Mouse (Mus musculus) MEL (cell line): ENCODE data around the gene Srp54c. TPM values are rescaled to one million over a fixed set of nuclear protein-coding genes. Genes with fewer than 3 reads are reported as not detected.
A peak's percentile ranks its signal among the peaks of the same experiment; 100 is the strongest.

Experiments used
- DNase-seq: peaks from one replicate; pipeline ENCODE4 v3.0.0; 2011; ENCODE audit warnings: low read depth, low spot score
- H3K27ac ChIP-seq: 2 replicates; pipeline ENCODE4 v1.5.1; 2012; ENCODE audit warnings: low read depth, mild to moderate bottlenecking, control low read depth, low read length, moderate library complexity; ENCODE audit not compliant: control insufficient read depth
- H3K27me3 ChIP-seq, 2 experiments: fragments of 150-350 bp in 1 of 2; sonication (generic) in 1 of 2; 2 replicates each; pipeline ENCODE4 v1.6.1; 2012; ENCODE audit warnings: low read length in 2 of 2, mild to moderate bottlenecking in 2 of 2, improper control_type of control experiment in 1 of 2, moderate library complexity in 1 of 2; ENCODE audit not compliant: insufficient read depth in 2 of 2, control insufficient read depth in 1 of 2
- H3K36me3 ChIP-seq, 2 experiments: 2 replicates each; pipeline ENCODE4 v1.6.1; 2012 to 2014; ENCODE audit warnings: low read length in 2 of 2, improper control_type of control experiment in 1 of 2, inconsistent platforms in 1 of 2, mild to moderate bottlenecking in 1 of 2; ENCODE audit not compliant: insufficient read depth in 2 of 2, control insufficient read depth in 1 of 2
- H3K4me1 ChIP-seq, 2 experiments: fragments of 150-350 bp in 1 of 2; sonication (generic) in 1 of 2; 2 replicates each; pipeline ENCODE4 v1.6.1; 2012; ENCODE audit warnings: low read length in 2 of 2, improper control_type of control experiment in 1 of 2, mild to moderate bottlenecking in 1 of 2; ENCODE audit not compliant: insufficient read depth in 2 of 2, control insufficient read depth in 1 of 2
- H3K4me3 ChIP-seq, 2 experiments: fragments of 150-350 bp in 1 of 2; sonication (generic) in 1 of 2; 2 replicates each; pipeline ENCODE4 v1.5.1; 2012; ENCODE audit warnings: low read depth in 2 of 2, low read length in 2 of 2, mild to moderate bottlenecking in 2 of 2, moderate library complexity in 2 of 2, control low read depth in 1 of 2, improper control_type of control experiment in 1 of 2; ENCODE audit not compliant: control insufficient read depth in 1 of 2, insufficient read depth in 1 of 2
- H3K79me2 ChIP-seq: 2 replicates; pipeline ENCODE4 v1.6.1; 2012; ENCODE audit warnings: mild to moderate bottlenecking, low read length, moderate library complexity; ENCODE audit not compliant: control insufficient read depth, poor library complexity, insufficient read depth
- H3K9ac ChIP-seq: 2 replicates; pipeline ENCODE4 v1.6.1; 2012; ENCODE audit warnings: low read depth, mild to moderate bottlenecking, control low read depth, low read length, moderate library complexity; ENCODE audit not compliant: control insufficient read depth, poor library complexity, severe bottlenecking
- H3K9me3 ChIP-seq: fragments of 150-350 bp; sonication (generic); replicated peaks from 2 replicates; pipeline ENCODE4 v1.6.1; 2012; ENCODE audit warnings: mild to moderate bottlenecking, low read length, improper control_type of control experiment, moderate library complexity; ENCODE audit not compliant: insufficient read depth
- BHLHE40 ChIP-seq: IDR thresholded peaks from 2 replicates; pipeline ENCODE4 v1.6.1; 2012; ENCODE audit warnings: low read depth, mild to moderate bottlenecking, inconsistent platforms, low read length, improper control_type of control experiment, borderline replicate concordance
- CHD1 ChIP-seq: IDR thresholded peaks from 2 replicates; pipeline ENCODE4 v1.6.1; 2012; ENCODE audit warnings: low read depth, mild to moderate bottlenecking, inconsistent platforms, low read length, improper control_type of control experiment
- CHD2 ChIP-seq: IDR thresholded peaks from 2 replicates; pipeline ENCODE4 v1.6.1; 2011; ENCODE audit warnings: low read length, improper control_type of control experiment
- CTCF ChIP-seq, 3 experiments: IDR thresholded peaks in 2 of 3; conservative IDR thresholded peaks in 1 of 3; 2 replicates each; pipeline ENCODE4 v1.5.1; 2011 to 2012; ENCODE audit warnings: low read length in 3 of 3, low read depth in 2 of 3, mild to moderate bottlenecking in 2 of 3, improper control_type of control experiment in 1 of 3, inconsistent platforms in 1 of 3, mixed read lengths in 1 of 3, moderate library complexity in 1 of 3; ENCODE audit not compliant: control insufficient read depth in 1 of 3, insufficient read depth in 1 of 3, poor library complexity in 1 of 3, severe bottlenecking in 1 of 3
- E2F4 ChIP-seq: IDR thresholded peaks from 2 replicates; pipeline ENCODE4 v1.6.1; 2011; ENCODE audit warnings: low read depth, low read length, improper control_type of control experiment, borderline replicate concordance
- EP300 ChIP-seq, 2 experiments: IDR thresholded peaks; 2 replicates each; pipeline ENCODE4 v1.6.1; 2011; ENCODE audit warnings: improper control_type of control experiment in 2 of 2, low read length in 2 of 2, low read depth in 1 of 2, mild to moderate bottlenecking in 1 of 2
- ETS1 ChIP-seq: IDR thresholded peaks from 2 replicates; pipeline ENCODE4 v1.6.1; 2012; ENCODE audit warnings: low read depth, mild to moderate bottlenecking, inconsistent platforms, low read length, improper control_type of control experiment, moderate library complexity
- GABPA ChIP-seq: IDR thresholded peaks from 2 replicates; pipeline ENCODE4 v1.6.1; 2012; ENCODE audit warnings: low read depth, mild to moderate bottlenecking, inconsistent platforms, low read length, improper control_type of control experiment, moderate library complexity
- JUND ChIP-seq: IDR thresholded peaks from 2 replicates; pipeline ENCODE4 v1.6.1; 2011; ENCODE audit warnings: low read depth, mild to moderate bottlenecking, improper control_type of control experiment, low read length
- KAT2A ChIP-seq: conservative IDR thresholded peaks from 2 replicates; pipeline ENCODE4 v1.6.1; 2012; ENCODE audit warnings: low read depth, low read length, improper control_type of control experiment, inconsistent platforms
- MEF2A ChIP-seq: IDR thresholded peaks from 2 replicates; pipeline ENCODE4 v1.6.1; 2014; ENCODE audit warnings: low read depth, mild to moderate bottlenecking, inconsistent platforms, low read length, improper control_type of control experiment; ENCODE audit not compliant: poor library complexity, insufficient replicate concordance, severe bottlenecking; ENCODE audit errors: extremely low read depth
- MYC ChIP-seq: IDR thresholded peaks from 2 replicates; pipeline ENCODE4 v1.6.1; 2011; ENCODE audit warnings: low read depth, mild to moderate bottlenecking, low read length, improper control_type of control experiment, moderate library complexity
- NRF1 ChIP-seq: IDR thresholded peaks from 2 replicates; pipeline ENCODE4 v1.6.1; 2014; ENCODE audit warnings: low read depth, mild to moderate bottlenecking, inconsistent platforms, low read length, improper control_type of control experiment, moderate library complexity; ENCODE audit not compliant: poor library complexity, insufficient read depth, severe bottlenecking
- POLR2A ChIP-seq, 2 experiments: IDR thresholded peaks; 2 replicates each; pipeline ENCODE4 v1.6.1; 2011 to 2012; ENCODE audit warnings: low read length in 2 of 2, mild to moderate bottlenecking in 2 of 2, control low read depth in 1 of 2, improper control_type of control experiment in 1 of 2, low read depth in 1 of 2, moderate library complexity in 1 of 2; ENCODE audit not compliant: control insufficient read depth in 1 of 2, insufficient read depth in 1 of 2, poor library complexity in 1 of 2
- POLR2AphosphoS2 ChIP-seq: IDR thresholded peaks from 2 replicates; pipeline ENCODE4 v1.6.1; 2011; ENCODE audit warnings: low read length, improper control_type of control experiment
- RAD21 ChIP-seq: IDR thresholded peaks from 2 replicates; pipeline ENCODE4 v1.6.1; 2011; ENCODE audit warnings: mild to moderate bottlenecking, low read depth, low read length, improper control_type of control experiment
- SIN3A ChIP-seq: IDR thresholded peaks from 2 replicates; pipeline ENCODE4 v1.6.1; 2012; ENCODE audit warnings: low read length, improper control_type of control experiment, inconsistent platforms
- TAL1 ChIP-seq: IDR thresholded peaks from 2 replicates; pipeline ENCODE4 v1.6.1; 2012; ENCODE audit warnings: mild to moderate bottlenecking, inconsistent platforms, low read length, moderate library complexity, mixed read lengths
- TBP ChIP-seq: IDR thresholded peaks from 2 replicates; pipeline ENCODE4 v1.8.0; 2011; ENCODE audit warnings: low read depth, low read length, improper control_type of control experiment
- USF1 ChIP-seq: IDR thresholded peaks from 2 replicates; pipeline ENCODE4 v1.6.1; 2014; ENCODE audit warnings: low read depth, mild to moderate bottlenecking, inconsistent platforms, low read length, improper control_type of control experiment, moderate library complexity
- ZMIZ1 ChIP-seq: IDR thresholded peaks from 2 replicates; pipeline ENCODE4 v1.6.1; 2012; ENCODE audit warnings: low read depth, mild to moderate bottlenecking, inconsistent platforms, low read length, improper control_type of control experiment, moderate library complexity
- polyA plus RNA-seq, 2 experiments: library from polyadenylated mRNA; stranded (reverse) in 1 of 2; unstranded in 1 of 2; fragments of >175 nt in 1 of 2; fragments of >200 nt in 1 of 2; gene quantifications; 2 replicates each; pipeline versions ENCODE4 v1.2.1 to v1.2.4; 2012; ENCODE audit warnings: low replicate concordance in 2 of 2, low read depth in 1 of 2; ENCODE audit not compliant: insufficient read length in 2 of 2, insufficient read depth in 1 of 2, missing spikeins in 1 of 2
- total RNA-seq: library from RNA; depleted of rRNA; stranded (reverse); fragments of 300-350 nt; gene quantifications from 2 replicates; pipeline ENCODE4 v1.2.3, GENCODE M21; 2012

Gene Srp54c
- total and polyA plus RNA-seq, 3 experiments, result 59.2 to 61.2 TPM; not detected in 1

DNA sequence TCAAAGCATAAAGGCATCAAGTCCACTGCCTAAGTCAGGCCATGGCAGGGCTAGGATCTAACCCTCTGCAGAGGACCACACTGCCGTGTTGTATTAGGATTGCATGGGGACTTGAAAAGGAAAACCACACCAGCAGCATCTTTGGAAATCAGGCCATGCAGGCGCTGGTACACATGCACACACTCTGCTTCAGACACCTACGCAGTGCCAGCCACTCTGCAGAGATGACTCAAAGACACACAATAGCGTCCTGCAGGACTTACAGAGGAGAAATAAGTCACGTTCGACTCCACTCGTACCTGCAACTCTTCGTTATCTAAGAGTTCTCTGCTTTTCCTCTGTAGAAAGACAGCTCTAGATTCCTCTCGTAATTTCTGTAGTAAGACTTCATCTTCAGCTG, 68.1 kb downstream of the Srp54c start:
- no peak for DNase-seq
- no peak overlapping the region for H3K9ac ChIP-seq
- H3K4me3 ChIP-seq, result no peak overlapping the region
- no peaks in the 10 kb centered on the region for H3K9me3 ChIP-seq
- no peaks in the 10 kb centered on the region for H3K27me3 ChIP-seq
- no peak overlapping the region for H3K27ac ChIP-seq
- TF ChIP-seq SIN3A (no peak), BHLHE40 (no peak), ZMIZ1 (no peak), NRF1 (no peak), POLR2A (IDR thresholded peaks at IDR 0.05; ENCODE audit: control insufficient read depth in 1 of 2, insufficient read depth in 1 of 2, low read depth in 1 of 2, low read length in 2 of 2, poor library complexity in 1 of 2) (no peak), MYC (no peak), JUND (no peak), TBP (no peak), E2F4 (no peak)
- peaks cover 2 to 9% of the 10 kb centered on the region in 2 experiments; a peak in 3 of 4 replicates for H3K4me1 ChIP-seq
- peaks cover 12 to 16% of the 10 kb centered on the region in 2 experiments for H3K36me3 ChIP-seq
- H3K79me2 ChIP-seq, result peaks cover 15% of the 10 kb centered on the region

DNA sequence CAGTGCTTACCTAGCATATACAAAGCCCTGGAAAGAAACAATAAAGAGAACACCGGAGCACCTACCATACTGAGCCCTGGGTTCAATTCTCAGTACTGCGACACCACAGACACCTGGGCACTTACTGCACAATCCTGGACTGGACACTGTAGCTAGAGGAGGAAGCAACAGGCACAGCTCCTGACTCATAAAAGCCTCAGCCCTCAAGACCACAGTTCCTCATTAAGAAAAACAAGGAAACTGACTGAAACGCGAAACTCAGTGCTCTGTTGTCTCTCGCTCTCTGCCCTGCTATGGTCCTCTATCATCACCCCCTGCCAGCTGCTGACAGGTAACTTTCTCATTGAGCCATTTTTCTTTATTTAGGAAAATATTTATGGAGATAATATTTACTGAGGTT, 69.4 kb downstream of the Srp54c start, which contains the start of gene 1110008L16Rik:
TSS of gene 1110008L16Rik (plus strand) at position 242 of the 400 bp plus-strand sequence.
- no peak within 1 kb of the TSS for H3K9ac ChIP-seq
- no peak within 1 kb of the TSS for H3K27ac ChIP-seq
- TF ChIP-seq GABPA (no peak), TAL1 (no peak), USF1 (no peak), ETS1 (no peak), RAD21 (no peak), TBP (no peak), CHD2 (no peak), MEF2A (no peak), POLR2AphosphoS2 (no peak), KAT2A (no peak), EP300 (IDR thresholded peaks at IDR 0.05; ENCODE audit: low read depth in 1 of 2, low read length in 2 of 2) (no peak), POLR2A (IDR thresholded peaks at IDR 0.05; ENCODE audit: control insufficient read depth in 1 of 2, insufficient read depth in 1 of 2, low read depth in 1 of 2, low read length in 2 of 2, poor library complexity in 1 of 2) (no peak), CHD1 (no peak), JUND (no peak), BHLHE40 (no peak), NRF1 (no peak), CTCF (IDR thresholded peaks at IDR 0.05 in 2 of 3, conservative IDR thresholded peaks at IDR 0.05 in 1 of 3; ENCODE audit: control insufficient read depth in 1 of 3, insufficient read depth in 1 of 3, low read depth in 2 of 3, low read length in 3 of 3, poor library complexity in 1 of 3, severe bottlenecking in 1 of 3) (no peak)
- TF ChIP-seq, all 39 proteins: peak for 0

More for the DNA sequence above, 69.4 kb downstream of the Srp54c start, which contains the start of gene 1110008L16Rik:
- Histone ChIP-seq H3K27me3 (no peaks in the 10 kb centered on the region), H3K4me1 (peaks cover 5 to 15% of the 10 kb centered on the region in 2 experiments; a peak in 3 of 4 replicates), H3K79me2 (peaks cover 19% of the 10 kb centered on the region), H3K4me3 (no peak within 1 kb of the TSS), H3K36me3 (peaks cover 10 to 18% of the 10 kb centered on the region in 2 experiments), H3K9me3 (no peaks in the 10 kb centered on the region)
- peak; percentile 34 for DNase-seq
